Mouse (Mus musculus): ENCODE measurements around the gene Gamt.

- no peak for TF ChIP-seq CTCF (conservative IDR thresholded peaks at IDR 0.05; ENCODE audit: low read length)
- no peak for TF ChIP-seq POU5F1 (IDR thresholded peaks at IDR 0.05; ENCODE audit: borderline replicate concordance, low read length)
These were observed 40.7 kb upstream of the Gamt start for GRCm38 (mm10) chr10:80301256-80302081.

All from E14TG2a.4 (cell line).